9 mouse cellular contexts compared by ENCODE assay signal in the genomic region with DNA sequence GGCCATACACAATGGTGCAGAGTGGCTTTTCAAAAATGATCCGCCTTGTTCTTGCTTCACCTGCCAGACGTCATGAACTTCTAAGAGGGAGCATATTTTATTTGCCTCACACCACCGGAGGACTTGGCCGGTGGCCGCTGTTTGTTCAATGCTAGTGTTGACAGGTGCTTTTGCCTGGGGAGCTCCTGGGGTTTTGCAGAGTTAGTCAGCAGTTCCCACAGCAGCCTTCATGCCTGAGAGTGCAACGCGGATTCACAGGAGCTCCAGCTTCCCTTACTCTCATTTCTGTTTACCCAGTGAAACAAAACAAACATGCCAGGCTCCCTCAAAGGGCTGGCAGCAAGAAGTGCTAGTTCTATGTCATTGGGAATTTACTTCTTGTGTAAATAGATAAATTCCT.
DNase-seq lines count a peak whose midpoint lies in the region; ATAC-seq and TF ChIP-seq lines count a peak whose summit lies in the region.
"Had no signal": no experiment of that assay in that cellular context is flagged by ENCODE, and none has a peak within 500 bp of the region (broad histone marks: within the 10 kb centered on the region; RNA-seq: fewer than 3 reads in every experiment).

No protein-coding gene starts in this region.

- 49% methylated on average over 7 of the region's 7 CpGs for WGBS in liver, embryonic 12.5 days (ENCODE audit: insufficient replicate concordance)

- intact Hi-C loops in left cerebral cortex, postnatal 14 days (cut with DNase I): no loop called here

- no peak overlapping the region for H3K4me2 ChIP-seq in liver, embryonic 12.5 days
- H3K4me2 ChIP-seq: limb, embryonic 15.5 days had no signal

- TF ChIP-seq CTCF in layer of hippocampus, adult 2 months (conservative IDR thresholded peaks at IDR 0.05): no peak

- no peaks in the 10 kb centered on the region for H3K27me3 ChIP-seq in liver, embryonic 12.5 days (replicated peaks)
- H3K27me3 ChIP-seq: limb, embryonic 15.5 days had no signal

- 0 out of 2 replicates have a peak, but pooled peaks have one; percentile 32 for ATAC-seq in liver, embryonic 12.5 days

- H3K9ac ChIP-seq in liver, embryonic 12.5 days: no peak overlapping the region
- H3K9ac ChIP-seq: limb, embryonic 15.5 days had no signal

- no peaks in the 10 kb centered on the region for H3K4me1 ChIP-seq in liver, embryonic 12.5 days

- no peak overlapping the region for H3K4me3 ChIP-seq in liver, embryonic 12.5 days
- H3K4me3 ChIP-seq in layer of hippocampus, adult 2 months: no peak overlapping the region
- H3K4me3 ChIP-seq: limb, embryonic 15.5 days had no signal

- no peaks in the 10 kb centered on the region for H3K9me3 ChIP-seq in liver, embryonic 12.5 days (replicated peaks)
- H3K9me3 ChIP-seq: limb, embryonic 15.5 days had no signal

- H3K27ac ChIP-seq in liver, embryonic 12.5 days: no peak overlapping the region
- H3K27ac ChIP-seq in layer of hippocampus, adult 2 months: no peak overlapping the region
- H3K27ac ChIP-seq: limb, embryonic 15.5 days had no signal

- peak; percentile 13 for DNase-seq in kidney, adult 9 months
- no peak for DNase-seq in kidney, adult 8-10 months
- DNase-seq in forelimb bud, embryonic 11.5 days (ENCODE audit: low read depth, low spot score): peak; percentile 19
- DNase-seq in urinary bladder, postnatal 10 days (ENCODE audit: low spot score): peak; percentile 10
- DNase-seq in frontal cortex, adult 2 months (ENCODE audit: extremely low spot score in 1 of 2, low spot score in 1 of 2): no peak
- DNase-seq in left cerebral cortex, postnatal 14 days (ENCODE audit: low spot score in 2 of 2): no peak
- DNase-seq in layer of hippocampus, adult 2 months (ENCODE audit: low spot score in 2 of 2): no peak

- no peaks in the 10 kb centered on the region for H3K36me3 ChIP-seq in liver, embryonic 12.5 days
- H3K36me3 ChIP-seq: limb, embryonic 15.5 days had no signal

Comparison
In these comparisons a context has a peak if more than half of its experiments do, and no peak if none do; other contexts are left out.
1. DNase-seq: peak in kidney, adult 9 months (single experiment), forelimb bud, embryonic 11.5 days (single experiment) and urinary bladder, postnatal 10 days (single experiment); none in kidney, adult 8-10 months (0 of 2), frontal cortex, adult 2 months (0 of 2), left cerebral cortex, postnatal 14 days (0 of 2) and layer of hippocampus, adult 2 months (0 of 2).